Mouse (Mus musculus) Patski (cell line): ENCODE data around the gene Kansl2. TPM values are rescaled to one million over a fixed set of nuclear protein-coding genes. Genes with fewer than 3 reads are reported as not detected.
A peak's percentile ranks its signal among the peaks of the same experiment; 100 is the strongest.
"Not testable (repeated sequence)": the region's sequence is repeated elsewhere in the genome, so short reads cannot be mapped to it uniquely, and the experiment has no call there.

Experiments used
- ATAC-seq: fragments of 100-300 bp; one replicate; pipeline ENCODE4 v1.8.0; 2021
- CTCF ChIA-PET: fragments of 350-600 bp; sonication (Branson Sonifier 250); formaldehyde crosslinking; loops from one replicate; lab custom pipeline; 2022; ENCODE audit warnings: inconsistent platforms; lab: Charles Lee
- POLR2A ChIA-PET: fragments of 350-600 bp; sonication (Branson Sonifier 250); formaldehyde crosslinking; loops from one replicate; lab custom pipeline; 2022; ENCODE audit warnings: antibody characterized with exemption, inconsistent platforms; lab: Charles Lee
- DNase-seq: peaks from one replicate; pipeline ENCODE4 v3.0.0-alpha.2; 2011; ENCODE audit warnings: low read depth, low spot score
- H3K27me3 ChIP-seq: fragments of 371-371 bp; one replicate; pipeline ENCODE4 v1.5.1; 2021
- CTCF ChIP-seq: fragments of 100-300 bp; IDR thresholded peaks from one replicate; pipeline ENCODE4 v1.5.1; 2021
- in situ Hi-C: fragments of 300-500 bp; cut with MboI; formaldehyde crosslinking; loops from 3 replicates; pipeline ENCODE4 v1.11.1; 2018; ENCODE audit warnings: low pct_unique_long_range_greater_than_20kb, mixed read lengths
- polyA plus RNA-seq: library from polyadenylated mRNA; unstranded; gene quantifications from one replicate; pipeline ENCODE4 v1.2.3, GENCODE M21; 2021

Gene Kansl2
- polyA plus RNA-seq, 1 experiment from 2014 or later, result 91.6 TPM

- POLR2A ChIA-PET, result interaction anchor here (0.7 kb wide), 1 partner anchor 716 kb away, joined by 4 read pairs; no protein-coding TSS in a partner anchor
- TF ChIP-seq CTCF, result peak; percentile 88
- in situ Hi-C loops, result no loop called here
These were observed 16.4 kb downstream of the Kansl2 start for GRCm38 (mm10) chr15:98517380-98518355.

GRCm38 (mm10) chr15:98514845-98515244 lies 19.2 kb downstream of the Kansl2 start:
- CTCF ChIA-PET, result interaction anchor here (1.5 to 2.8 kb wide), 2 partner anchors 11 to 44 kb away, joined by 3 to 10 read pairs; no protein-coding TSS in a partner anchor
- in situ Hi-C loops, result loop anchor here (5.0 kb wide), 1 partner anchor 102 kb away; no protein-coding TSS in a partner anchor
- H3K27me3 ChIP-seq, ATAC-seq, DNase-seq: not testable (repeated sequence)
- POLR2A ChIA-PET, result interaction anchor here (0.6 kb wide), 1 partner anchor 203 kb away, joined by 4 read pairs; no protein-coding TSS in a partner anchor

More at GRCm38 (mm10) chr15:98517380-98518355, 16.4 kb downstream of the Kansl2 start:
- DNase-seq, result no peak
- no peak for ATAC-seq
- CTCF ChIA-PET, result interaction anchor here (0.6 to 2.1 kb wide), 7 partner anchors 8 to 50 kb away, joined by 3 to 15 read pairs (median 4); no protein-coding TSS in a partner anchor
- no peaks in the 10 kb centered on the region for H3K27me3 ChIP-seq

GRCm38 (mm10) chr15:98514146-98514545 lies 19.9 kb downstream of the Kansl2 start:
- CTCF ChIA-PET, result interaction anchor here (1.5 to 2.8 kb wide), 2 partner anchors 12 to 45 kb away, joined by 3 to 10 read pairs; no protein-coding TSS in a partner anchor
- ATAC-seq, result no peak
- H3K27me3 ChIP-seq, result no peaks in the 10 kb centered on the region
- DNase-seq, result no peak
- in situ Hi-C loops, result loop anchor here (5.0 kb wide), 1 partner anchor 103 kb away; no protein-coding TSS in a partner anchor
- POLR2A ChIA-PET, result interaction anchor here (1.5 kb wide), 1 partner anchor 9 kb away, joined by 3 read pairs; no protein-coding TSS in a partner anchor
- TF ChIP-seq CTCF, result no peak

DNA sequence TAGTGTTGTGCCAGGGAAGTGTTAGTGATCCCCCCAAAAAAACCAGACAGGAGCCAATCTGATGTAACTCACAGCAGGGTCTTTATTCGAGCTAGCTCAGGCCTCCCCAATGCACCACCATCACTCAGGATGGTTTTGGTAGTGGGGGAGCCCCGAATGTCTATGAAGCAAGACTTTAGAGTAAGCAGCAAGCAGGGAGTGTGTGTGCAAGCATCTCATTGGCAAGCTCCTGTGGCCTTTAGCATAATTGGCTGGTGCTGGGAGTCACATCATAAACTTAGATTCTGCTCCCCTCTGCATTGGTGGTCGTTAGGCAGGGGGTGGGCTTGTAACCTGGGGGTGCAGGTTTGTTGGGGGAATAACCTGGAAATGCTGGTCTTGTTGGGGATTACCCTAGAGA lies 20.4 kb downstream of the Kansl2 start:
- CTCF ChIA-PET, result interaction anchor here (2.8 kb wide), 1 partner anchor 13 kb away, joined by 10 read pairs; no protein-coding TSS in a partner anchor
- not testable (repeated sequence) for H3K27me3 ChIP-seq, ATAC-seq, DNase-seq
- POLR2A ChIA-PET, result interaction anchor here (1.5 kb wide), 1 partner anchor 9 kb away, joined by 3 read pairs; no protein-coding TSS in a partner anchor
- in situ Hi-C loops, result loop anchor here (5.0 kb wide), 1 partner anchor 104 kb away; no protein-coding TSS in a partner anchor

GRCm38 (mm10) chr15:98512799-98513321 lies 21.2 kb downstream of the Kansl2 start:
- CTCF ChIA-PET, result no interaction called here
- ATAC-seq (peak; percentile 52), DNase-seq (no peak)
- in situ Hi-C loops, result loop anchor here (5.0 kb wide), 1 partner anchor 104 kb away; no protein-coding TSS in a partner anchor
- no peaks in the 10 kb centered on the region for H3K27me3 ChIP-seq
- TF ChIP-seq CTCF, result no peak
- POLR2A ChIA-PET, result interaction anchor here (0.5 to 1.5 kb wide), 3 partner anchors 10 to 109 kb away, joined by 3 read pairs; no protein-coding TSS in a partner anchor

GRCm38 (mm10) chr15:98512232-98512631 lies 21.8 kb downstream of the Kansl2 start:
- no peak for ATAC-seq
- no peak for TF ChIP-seq CTCF
- no peak for DNase-seq
- H3K27me3 ChIP-seq, result no peaks in the 10 kb centered on the region
- POLR2A ChIA-PET, result no interaction called here
- in situ Hi-C loops, result loop anchor here (5.0 kb wide), 1 partner anchor 105 kb away; no protein-coding TSS in a partner anchor
- CTCF ChIA-PET, result no interaction called here

DNA sequence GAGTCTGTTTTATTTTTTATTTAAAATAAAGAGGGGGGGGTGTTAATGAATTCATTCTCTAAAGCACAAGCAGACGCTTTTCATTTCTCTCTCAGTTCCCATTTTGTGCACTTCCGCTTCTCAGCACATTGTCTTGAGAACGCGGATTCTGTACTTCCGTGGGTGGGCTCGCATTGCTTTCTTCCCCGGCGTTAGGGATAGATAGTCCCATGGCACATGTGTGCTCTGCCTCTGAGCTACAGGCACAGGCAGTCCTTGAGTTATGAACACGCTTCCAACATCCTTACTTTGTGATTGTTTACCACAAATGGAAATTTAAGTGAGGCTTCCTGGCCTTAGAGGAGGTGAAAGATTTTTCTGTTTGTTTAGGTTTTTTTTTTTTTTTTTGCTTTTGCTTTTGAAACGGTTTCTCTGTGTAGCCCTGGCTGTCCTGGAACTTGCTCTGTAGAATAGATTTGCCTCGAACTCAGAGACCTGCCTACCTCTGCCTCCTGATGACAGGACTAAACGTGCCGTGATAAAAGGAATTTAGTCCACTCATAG lies 22.6 kb downstream of the Kansl2 start:
- ChIA-PET POLR2A (no interaction called here), CTCF (no interaction called here)
- DNase-seq (no peak), ATAC-seq (no peak)
- in situ Hi-C loops, result loop anchor here (5.0 kb wide), 1 partner anchor 106 kb away; no protein-coding TSS in a partner anchor
- no peak for TF ChIP-seq CTCF
- H3K27me3 ChIP-seq, result no peaks in the 10 kb centered on the region

DNA sequence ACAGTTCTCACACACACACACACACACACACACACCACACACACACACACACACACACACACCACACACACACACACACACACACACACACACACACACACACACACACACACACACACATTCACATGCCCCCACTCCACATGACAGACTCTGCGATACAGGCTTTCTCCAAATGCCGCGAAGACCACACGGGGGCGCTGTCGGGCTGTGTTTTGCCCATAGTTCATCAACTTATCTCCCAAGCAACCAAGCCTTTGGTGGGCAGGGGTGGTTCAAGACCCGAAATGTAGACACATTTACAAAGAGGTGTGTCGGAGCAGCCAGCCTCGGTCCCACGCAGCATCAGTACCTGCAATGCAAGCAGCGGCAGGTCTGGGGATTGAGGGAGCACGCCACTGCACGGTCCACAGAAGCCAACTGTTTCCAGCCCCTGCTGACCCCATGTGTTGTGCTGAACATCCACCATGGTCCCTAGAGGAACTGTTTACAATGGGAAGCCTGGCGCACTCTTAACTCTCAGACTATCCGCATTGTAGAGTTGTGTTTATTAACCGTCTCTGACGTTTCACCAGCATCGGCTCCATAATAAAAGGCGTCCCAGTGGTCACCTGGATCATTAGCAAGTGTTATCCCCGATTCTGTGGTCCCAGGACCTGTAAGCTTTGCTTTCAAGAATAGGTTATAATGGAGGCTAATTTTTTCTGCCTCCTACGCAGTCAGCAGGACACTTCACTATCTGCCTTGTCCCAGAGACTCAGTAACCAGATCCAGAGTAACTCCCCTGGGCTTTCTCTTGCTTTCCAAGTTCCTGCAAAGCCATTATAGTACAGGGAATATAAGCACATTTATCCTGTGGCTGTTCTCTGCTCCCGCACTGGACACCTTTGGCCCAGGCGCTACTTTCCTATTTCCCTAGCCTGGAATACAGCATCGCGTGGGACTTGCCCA lies 23.4 kb downstream of the Kansl2 start:
- DNase-seq (no peak), ATAC-seq (no peak)
- ChIA-PET CTCF (no interaction called here), POLR2A (no interaction called here)
- no peaks in the 10 kb centered on the region for H3K27me3 ChIP-seq
- peak; percentile 85 for TF ChIP-seq CTCF
- in situ Hi-C loops, result loop anchor here (5.0 kb wide), 1 partner anchor 107 kb away; no protein-coding TSS in a partner anchor

GRCm38 (mm10) chr15:98509387-98509786 lies 24.7 kb downstream of the Kansl2 start:
- no peak for ATAC-seq
- in situ Hi-C loops, result no loop called here
- ChIA-PET POLR2A (no interaction called here), CTCF (no interaction called here)
- H3K27me3 ChIP-seq, result no peaks in the 10 kb centered on the region
- TF ChIP-seq CTCF, result peak; percentile 21
- DNase-seq, result no peak
